Mouse (Mus musculus) lung, postnatal 25 days (tissue): Measurements from ENCODE around the gene Ace.
A peak's percentile ranks its signal among the peaks of the same experiment; 100 is the strongest.
"Not testable (repeated sequence)": the region's sequence is repeated elsewhere in the genome, so short reads cannot be mapped to it uniquely, and the experiment has no call there.

Experiments used
- DNase-seq: peaks from one replicate; pipeline ENCODE4 v3.0.0; 2022; ENCODE audit warnings: low spot score

Ace gene

GRCm38 (mm10) chr11:105994375-105994774 is 26.6 kb downstream of the Ace start, which contains the start of gene Ace3:
TSS of gene Ace3 (plus strand) at chr11:105994675.
- no peak for DNase-seq

- DNase-seq = no peak
Observed at GRCm38 (mm10) chr11:106000062-106000461, 32.3 kb downstream of the Ace start.

- DNase-seq = peak; percentile 23
Observed at GRCm38 (mm10) chr11:106001718-106002117, 34.0 kb downstream of the Ace start.

- DNase-seq = no peak
Observed at GRCm38 (mm10) chr11:106004576-106004975, 36.8 kb downstream of the Ace start.

- DNase-seq = no peak
Observed at GRCm38 (mm10) chr11:106005970-106006369, 38.2 kb downstream of the Ace start.

- DNase-seq = peak; percentile 55
Observed at GRCm38 (mm10) chr11:106007821-106008220, 40.1 kb downstream of the Ace start, which contains the start of gene Kcnh6. TSS of gene Kcnh6 (plus strand) at chr11:106008124.

GRCm38 (mm10) chr11:106012711-106013110 is 45.0 kb downstream of the Ace start:
- no peak for DNase-seq

GRCm38 (mm10) chr11:106013556-106014225 is 45.9 kb downstream of the Ace start:
- peak; percentile 22 for DNase-seq

- no peak for DNase-seq
Observed at GRCm38 (mm10) chr11:106016440-106016839, 48.7 kb downstream of the Ace start.

- no peak for DNase-seq
Observed at GRCm38 (mm10) chr11:106020051-106020763, 52.5 kb downstream of the Ace start.

- no peak for DNase-seq
Observed at GRCm38 (mm10) chr11:106025774-106026173, 58.0 kb downstream of the Ace start.

- peak; percentile 66 for DNase-seq
Observed at GRCm38 (mm10) chr11:106026465-106027151, 58.9 kb downstream of the Ace start.

GRCm38 (mm10) chr11:106027607-106028006 is 59.9 kb downstream of the Ace start:
- no peak for DNase-seq

GRCm38 (mm10) chr11:106032074-106032473 is 64.3 kb downstream of the Ace start:
- not testable (repeated sequence) for DNase-seq

- peak; percentile 47 for DNase-seq
Observed at GRCm38 (mm10) chr11:106033491-106033919, 65.8 kb downstream of the Ace start.

GRCm38 (mm10) chr11:106034986-106035385 is 67.2 kb downstream of the Ace start:
- no peak for DNase-seq

- DNase-seq = peak; percentile 97
Observed at GRCm38 (mm10) chr11:106036548-106037417, 69.0 kb downstream of the Ace start, which contains the start of gene Dcaf7. TSS of gene Dcaf7 (plus strand) at chr11:106036872.

GRCm38 (mm10) chr11:106037418-106037751 is 69.6 kb downstream of the Ace start:
- DNase-seq = no peak
